Mouse (Mus musculus) ovary, adult 18-20 months (tissue): ENCODE data around the gene Dnajc11.

Experiments
- DNase-seq: peaks from one replicate; pipeline ENCODE4 v3.0.0; 2022; ENCODE audit warnings: low spot score, mixed read lengths

The Dnajc11 gene

GRCm38 (mm10) chr4:152009076-152010051 lies 75.9 kb downstream of the Dnajc11 start:
- peak; percentile 45 for DNase-seq

- peak; percentile 58 for DNase-seq
These were observed 76.7 kb downstream of the Dnajc11 start for GRCm38 (mm10) chr4:152010091-152010706.

GRCm38 (mm10) chr4:152010707-152011134 lies 77.2 kb downstream of the Dnajc11 start:
- no peak for DNase-seq

- DNase-seq, result no peak
These were observed 77.8 kb downstream of the Dnajc11 start for GRCm38 (mm10) chr4:152011171-152011760.

- no peak for DNase-seq
These were observed 78.6 kb downstream of the Dnajc11 start for GRCm38 (mm10) chr4:152012109-152012508.

GRCm38 (mm10) chr4:152013036-152013813 lies 79.7 kb downstream of the Dnajc11 start:
- peak; percentile 63 for DNase-seq

- no peak for DNase-seq
These were observed 85.6 kb downstream of the Dnajc11 start for GRCm38 (mm10) chr4:152019073-152019472.

GRCm38 (mm10) chr4:152020024-152020423 lies 86.5 kb downstream of the Dnajc11 start:
- no peak for DNase-seq

- DNase-seq, result no peak
These were observed 88.1 kb downstream of the Dnajc11 start for GRCm38 (mm10) chr4:152021568-152022097.

GRCm38 (mm10) chr4:152022506-152022905 lies 89.0 kb downstream of the Dnajc11 start:
- DNase-seq, result no peak

- DNase-seq, result no peak
These were observed 91.0 kb downstream of the Dnajc11 start for GRCm38 (mm10) chr4:152024525-152024924.

- DNase-seq, result no peak
These were observed 93.4 kb downstream of the Dnajc11 start for GRCm38 (mm10) chr4:152026751-152027508.

- peak; percentile 93 for DNase-seq
These were observed 94.0 kb downstream of the Dnajc11 start, which contains the start of gene Zbtb48 for GRCm38 (mm10) chr4:152027524-152027923. Gene Zbtb48 (minus strand): TSS chr4:152027671.

- no peak for DNase-seq
These were observed 95.0 kb downstream of the Dnajc11 start for GRCm38 (mm10) chr4:152028456-152028855.

- DNase-seq, result no peak
These were observed 95.6 kb downstream of the Dnajc11 start for GRCm38 (mm10) chr4:152029087-152029486.

- DNase-seq, result no peak
These were observed 96.5 kb downstream of the Dnajc11 start for GRCm38 (mm10) chr4:152029997-152030396.
